Mouse (Mus musculus) neutrophil, adult 5-6 weeks (primary cell): ENCODE measurements around the gene Ehf. TPM values are rescaled to one million over a fixed set of nuclear protein-coding genes. Genes with fewer than 3 reads are reported as not detected.

Experiments
- ATAC-seq: fragments of 151-379, 151-347 bp; 2 replicates; pipeline ENCODE4 v1.8.0; 2017; ENCODE audit warnings: mild to moderate bottlenecking, moderate TSS enrichment; ENCODE audit not compliant: insufficient number of reproducible peaks, poor library complexity, low FRiP score, severe bottlenecking; ENCODE audit errors: extremely low read depth
- total RNA-seq: library from RNA; stranded (forward); fragments of 200-1000 nt; gene quantifications from 2 replicates; pipeline ENCODE4 v1.2.3, GENCODE M21; 2017

Ehf gene
- 1.2 and 2.7 TPM in 2 replicates for total RNA-seq

DNA sequence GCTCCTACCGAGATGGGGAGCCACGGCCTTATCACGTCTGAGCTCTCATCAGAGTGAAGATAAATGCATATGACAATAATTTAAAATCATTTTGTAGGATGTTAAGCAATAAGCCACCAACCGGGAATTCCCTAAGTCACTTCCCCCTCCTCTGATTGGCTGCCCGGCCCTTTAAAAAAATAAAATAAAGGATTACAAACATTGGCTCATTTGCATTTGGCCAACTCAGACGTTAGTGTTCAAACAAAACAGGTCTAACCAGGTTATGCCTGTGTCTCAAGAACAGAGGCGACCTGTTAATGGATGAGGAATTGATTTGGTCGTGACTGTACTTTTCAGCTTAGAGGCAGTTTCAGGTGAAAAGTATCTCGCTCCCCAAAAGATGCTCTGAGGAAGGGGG, at the start of gene Ehf:
TSS of gene Ehf (minus strand) at position 147 of the 400 bp plus-strand sequence.
- no peak for ATAC-seq

DNA sequence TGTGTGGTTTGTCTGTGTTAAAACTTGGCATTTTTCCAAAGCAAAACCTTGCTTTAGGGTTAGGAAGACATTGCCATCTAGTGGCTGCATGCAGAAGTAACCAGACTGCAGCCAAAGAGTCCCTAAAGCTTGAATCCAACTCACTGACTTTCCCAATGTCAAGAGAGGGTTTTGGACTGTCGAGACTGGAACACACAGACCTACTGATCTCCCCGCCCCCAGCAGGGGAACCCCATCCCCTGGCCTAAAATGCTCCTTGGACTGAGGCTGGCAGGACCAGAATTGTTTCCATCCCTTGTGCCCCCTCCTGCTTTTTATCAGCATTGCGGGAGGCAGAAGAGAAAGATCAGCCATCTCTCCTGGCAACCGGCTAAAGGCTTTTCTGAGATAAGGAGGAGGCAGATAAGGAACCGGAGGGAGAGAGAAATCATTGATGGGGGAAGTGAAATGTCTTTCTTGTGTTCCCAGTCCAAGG, 44.4 kb upstream of the Ehf start:
- peak; percentile 25; the same call in 1 of the 2 replicates for ATAC-seq

DNA sequence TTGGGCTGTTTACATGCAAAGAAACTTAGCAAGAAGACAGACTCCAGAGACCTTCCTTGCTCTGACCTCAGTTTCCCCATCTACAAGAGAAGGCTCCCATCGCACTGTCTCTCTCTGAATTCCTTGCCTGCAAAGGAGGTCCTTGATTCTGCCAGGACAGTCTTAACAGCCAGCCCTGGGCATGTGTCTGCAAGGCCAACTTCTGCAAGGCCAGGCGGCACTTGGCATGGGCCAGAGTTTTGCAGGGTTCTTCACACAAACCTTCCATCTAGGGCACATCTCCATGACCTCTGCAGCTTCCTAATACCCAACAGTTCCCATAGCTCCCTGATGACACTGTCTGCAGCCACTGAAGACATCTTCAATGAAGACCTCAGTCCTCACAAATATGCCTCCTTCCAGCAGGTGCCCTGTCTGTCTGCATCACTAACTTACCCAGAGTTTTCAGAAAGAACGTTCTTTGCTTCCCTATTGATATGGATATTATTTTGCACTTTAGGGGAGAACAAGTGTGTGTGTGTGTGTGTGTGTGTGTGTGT, 43.7 kb upstream of the Ehf start:
- no peak for ATAC-seq

DNA sequence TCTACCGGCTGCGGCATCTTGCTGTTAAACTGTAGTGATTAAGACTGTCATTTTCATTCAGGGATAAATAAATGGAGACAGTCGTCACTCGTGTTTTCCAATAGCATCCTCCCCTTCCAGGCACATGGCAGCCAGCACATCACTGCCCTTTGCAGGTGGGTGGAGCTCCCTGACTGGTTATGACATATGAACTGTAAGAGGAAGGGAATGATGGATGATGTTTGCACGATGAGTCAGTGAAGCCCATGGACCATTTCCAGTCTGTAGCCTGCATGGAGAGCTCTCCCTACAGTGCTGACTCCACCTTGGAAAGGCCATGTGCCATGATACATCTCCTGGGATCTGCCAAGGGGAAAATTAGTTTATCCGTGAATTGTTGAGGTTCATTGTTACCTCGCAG, 40.5 kb upstream of the Ehf start:
- no peak for ATAC-seq

DNA sequence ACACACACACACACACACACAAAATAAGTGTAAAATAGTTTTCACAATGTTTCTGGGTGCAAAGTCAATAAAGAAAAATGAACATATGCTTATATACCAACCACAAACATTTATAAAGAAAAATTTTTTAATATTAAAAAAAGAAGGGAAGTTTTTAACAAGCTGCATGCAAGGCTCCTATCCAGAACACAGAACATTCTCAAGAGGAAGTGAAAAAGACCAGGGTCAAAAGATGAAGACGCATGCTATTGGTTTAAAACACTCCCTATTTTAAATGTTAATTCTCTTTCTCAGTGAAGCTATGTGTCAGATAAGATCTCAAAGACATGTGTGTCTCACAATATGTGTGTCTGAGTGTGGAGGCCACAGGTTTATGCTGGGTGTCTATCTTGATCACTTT, 39.0 kb upstream of the Ehf start:
- no peak for ATAC-seq

DNA sequence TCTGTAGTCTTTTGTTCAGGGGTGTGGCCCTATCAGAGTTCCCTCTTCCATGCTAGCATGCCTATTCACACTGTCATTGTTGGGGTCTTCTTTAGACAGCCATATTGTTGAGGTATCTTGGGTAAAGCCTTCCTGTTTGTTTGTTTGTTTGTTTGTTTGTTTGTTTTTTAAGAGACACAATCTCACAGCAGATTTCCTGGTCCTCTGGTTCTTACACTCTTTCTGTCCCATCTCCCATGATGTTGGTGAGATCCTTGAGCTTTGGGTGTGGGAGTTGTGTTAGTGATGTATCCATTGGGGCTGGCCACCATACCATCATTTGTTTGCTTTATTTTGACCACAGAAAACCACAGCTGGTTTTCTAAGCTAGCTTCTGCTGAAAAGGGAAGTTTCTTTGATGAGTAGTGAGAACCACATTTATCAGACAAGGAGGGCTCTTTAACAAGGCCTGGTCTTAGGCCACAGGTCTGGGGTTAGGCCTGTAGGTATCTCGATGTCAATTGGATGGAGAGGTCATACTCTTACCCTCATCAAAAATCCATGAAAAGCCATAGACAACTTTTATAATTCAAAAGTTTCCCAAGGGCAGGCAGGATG, 38.4 kb upstream of the Ehf start:
- no peak for ATAC-seq

DNA sequence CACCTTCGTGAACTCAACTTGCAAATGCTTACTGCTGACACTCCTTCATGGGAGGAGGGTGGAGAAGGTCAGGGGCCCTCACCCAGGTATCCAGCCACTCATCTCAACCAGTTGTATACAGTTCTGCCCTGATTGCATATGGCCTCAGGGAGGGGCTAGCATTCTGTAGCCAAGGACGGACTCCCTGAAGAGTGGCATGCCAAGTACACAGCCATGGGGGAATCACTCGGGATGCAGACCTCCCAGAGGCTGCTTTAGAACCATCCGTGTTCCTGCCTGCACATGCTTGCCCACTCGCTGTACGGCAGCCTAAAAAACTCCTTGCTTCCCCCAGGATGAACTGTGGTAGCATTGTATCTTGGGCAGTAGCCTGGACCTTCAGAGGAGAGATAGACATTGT, 35.6 kb upstream of the Ehf start:
- ATAC-seq: no peak

DNA sequence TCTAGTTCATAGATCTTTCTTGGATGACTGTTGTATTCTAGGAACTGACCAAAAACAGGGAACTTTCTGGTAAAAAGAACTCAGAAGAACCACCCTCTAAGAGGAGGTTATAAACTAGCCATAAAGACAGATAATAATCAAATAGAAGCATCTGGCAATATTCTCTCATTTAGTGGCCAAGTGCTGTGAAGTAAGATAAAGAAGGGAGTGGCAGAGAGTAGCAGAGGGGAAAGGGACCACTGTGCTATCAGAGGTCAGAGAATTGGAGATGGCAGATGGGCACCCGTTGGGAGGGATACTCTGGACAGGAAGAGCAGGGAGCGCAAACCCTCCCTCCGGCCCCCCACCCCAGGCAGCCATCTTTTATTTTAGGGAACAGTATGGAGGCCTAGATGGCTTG, 34.3 kb upstream of the Ehf start:
- no peak for ATAC-seq

DNA sequence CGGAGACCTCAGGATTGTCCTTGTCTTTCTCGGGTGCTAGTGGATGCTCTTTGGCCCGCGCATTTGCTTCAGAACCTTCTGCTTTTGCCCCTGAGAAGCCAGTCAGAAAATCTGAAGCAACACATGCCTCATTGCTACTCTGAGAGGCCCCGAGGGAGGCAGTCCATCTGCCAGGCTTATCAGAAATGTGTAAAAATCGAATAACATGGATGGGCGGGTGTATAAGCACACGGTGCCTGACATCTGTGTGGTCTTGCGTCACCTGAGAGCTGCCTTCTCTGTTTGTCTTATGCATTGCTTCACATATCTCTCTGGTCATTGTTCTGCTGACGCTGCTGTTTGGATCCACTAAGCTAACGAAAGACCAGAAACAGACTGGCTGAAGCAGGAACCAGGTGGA, 33.5 kb upstream of the Ehf start:
- no peak for ATAC-seq

DNA sequence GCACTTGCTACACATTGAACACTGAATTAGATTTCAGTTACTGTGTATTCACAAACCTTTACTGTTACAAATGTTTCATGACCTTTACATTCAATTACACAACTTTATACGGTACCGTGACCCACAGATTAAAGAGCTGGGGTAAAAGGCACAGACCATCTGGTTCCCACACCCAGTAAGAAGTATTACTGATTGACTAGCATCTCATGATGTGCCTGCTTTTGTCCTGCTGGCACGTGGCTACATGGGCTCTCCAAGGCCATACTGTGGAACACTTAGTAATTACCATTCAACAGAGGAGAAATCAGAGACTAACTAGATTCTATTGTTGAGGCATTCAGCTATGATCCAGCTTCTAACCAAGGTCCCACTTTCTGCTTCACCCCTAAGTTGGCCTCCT, 32.9 kb upstream of the Ehf start:
- ATAC-seq: no peak

DNA sequence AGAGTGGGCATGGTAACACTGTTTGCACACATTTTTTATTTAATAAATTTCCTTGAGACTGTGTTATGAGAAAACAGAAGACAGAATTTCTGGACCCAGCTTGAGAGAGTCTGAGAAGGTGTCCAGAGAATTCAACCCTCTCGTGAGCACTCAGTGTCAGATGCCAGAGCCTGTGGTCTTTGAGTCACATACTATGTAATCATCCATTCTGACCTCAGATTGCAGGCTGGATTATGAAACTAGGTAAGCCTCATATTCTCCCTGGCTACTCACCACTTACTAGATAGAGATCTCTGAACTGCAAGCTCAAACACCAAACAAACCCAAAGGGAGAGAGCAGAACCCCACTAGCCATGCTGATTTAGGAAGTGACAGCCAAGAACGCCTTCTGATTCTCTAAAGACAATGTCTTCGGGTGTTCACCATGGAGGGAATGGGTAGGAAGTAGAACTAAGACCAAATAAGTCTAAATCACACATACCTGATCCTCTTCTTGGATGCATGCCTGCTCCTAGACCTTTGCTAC, 28.7 kb upstream of the Ehf start:
- no peak for ATAC-seq

DNA sequence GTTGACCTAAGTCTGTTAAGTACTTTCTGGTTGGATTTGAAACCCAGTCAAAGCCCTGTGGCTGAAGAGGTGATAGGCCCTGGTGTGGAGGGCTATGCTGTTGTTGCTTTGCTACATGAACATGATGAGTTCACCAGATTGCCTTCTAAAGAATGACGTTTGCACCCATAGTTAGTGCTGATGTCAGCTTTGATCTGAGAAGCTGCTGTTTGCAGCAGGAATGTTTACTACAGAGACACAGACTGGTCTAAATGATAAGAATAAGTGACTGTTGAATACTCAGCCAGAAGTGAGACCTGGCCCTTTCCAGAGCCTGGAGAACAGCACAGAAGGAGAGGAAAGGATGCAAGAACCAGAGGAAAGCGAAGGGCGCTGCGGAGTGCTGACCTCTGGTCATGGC, 25.7 kb upstream of the Ehf start:
- ATAC-seq: no peak

DNA sequence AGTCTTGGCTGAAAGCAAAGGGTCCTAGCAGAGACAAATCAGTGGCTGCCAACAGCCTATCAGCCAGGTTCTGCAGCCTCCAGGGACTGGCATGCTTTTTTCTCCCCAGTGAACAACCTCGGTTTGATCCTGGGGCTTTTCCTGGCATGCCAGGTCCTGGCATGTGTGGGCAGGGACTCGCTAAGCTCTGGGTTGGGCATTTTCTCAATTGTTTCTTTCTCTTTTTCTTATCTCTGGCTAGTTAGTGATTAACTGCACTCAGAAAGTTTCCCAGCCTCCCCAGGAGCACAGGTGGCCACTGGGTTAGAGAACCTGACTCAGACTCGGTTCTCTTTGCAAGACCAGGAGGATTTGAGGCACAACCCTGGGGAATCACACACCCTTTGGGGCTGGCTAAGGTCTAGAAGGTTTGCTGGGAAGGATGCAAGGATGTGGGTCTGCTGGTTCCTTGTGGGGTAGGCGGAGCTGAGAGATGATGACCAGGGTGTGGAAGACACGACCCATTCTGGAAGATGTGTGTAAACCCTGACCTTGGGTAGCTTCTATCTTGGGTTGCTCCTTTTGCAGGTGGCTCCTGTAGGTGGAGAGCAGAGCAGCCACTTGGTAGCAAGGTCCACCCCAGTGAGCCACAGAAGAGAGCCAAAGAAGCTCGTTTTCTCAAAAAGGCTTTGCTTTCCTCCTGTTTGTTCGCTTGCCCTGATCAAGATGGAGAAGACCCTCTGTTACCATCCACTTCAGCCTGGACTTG, 22.4 kb upstream of the Ehf start:
- ATAC-seq: no peak

DNA sequence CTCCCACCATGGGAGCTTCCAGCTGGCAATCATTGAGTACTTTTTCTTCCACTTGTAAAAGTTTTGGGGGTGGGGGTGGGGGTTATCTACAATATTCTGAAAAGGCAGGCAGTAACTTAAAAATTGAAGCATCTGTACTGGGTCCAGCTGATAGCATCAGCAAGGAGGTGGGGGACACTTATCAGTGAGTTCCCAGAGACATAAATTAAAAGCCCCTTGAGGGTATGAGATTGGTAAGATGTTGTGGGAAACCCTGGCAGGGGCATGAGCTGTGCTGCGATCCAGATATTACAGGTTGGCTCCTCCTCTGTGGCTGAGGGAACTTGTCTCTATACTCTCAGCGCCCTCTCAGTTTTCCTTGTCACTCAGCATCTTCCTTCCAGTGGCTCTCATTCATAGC, 21.2 kb upstream of the Ehf start:
- ATAC-seq: no peak

DNA sequence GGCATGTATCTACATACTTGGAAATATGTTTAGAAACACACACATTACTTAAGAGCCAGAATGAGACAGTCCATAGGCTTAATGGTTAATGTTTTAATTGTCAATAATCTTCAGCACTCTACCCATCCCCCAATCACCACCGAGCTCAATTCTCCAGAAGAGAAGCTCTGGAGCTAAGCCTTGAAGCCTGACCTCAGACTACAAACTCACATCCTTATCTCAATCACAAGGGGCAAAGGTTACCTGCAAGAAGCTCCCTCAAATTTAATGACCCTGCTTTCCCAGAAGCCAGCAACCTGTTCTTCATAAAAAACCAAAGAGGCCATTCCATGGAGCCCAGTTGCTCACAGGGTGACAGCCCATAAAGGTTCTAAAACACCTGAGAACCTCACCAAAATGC, 19.1 kb upstream of the Ehf start:
- no peak for ATAC-seq

DNA sequence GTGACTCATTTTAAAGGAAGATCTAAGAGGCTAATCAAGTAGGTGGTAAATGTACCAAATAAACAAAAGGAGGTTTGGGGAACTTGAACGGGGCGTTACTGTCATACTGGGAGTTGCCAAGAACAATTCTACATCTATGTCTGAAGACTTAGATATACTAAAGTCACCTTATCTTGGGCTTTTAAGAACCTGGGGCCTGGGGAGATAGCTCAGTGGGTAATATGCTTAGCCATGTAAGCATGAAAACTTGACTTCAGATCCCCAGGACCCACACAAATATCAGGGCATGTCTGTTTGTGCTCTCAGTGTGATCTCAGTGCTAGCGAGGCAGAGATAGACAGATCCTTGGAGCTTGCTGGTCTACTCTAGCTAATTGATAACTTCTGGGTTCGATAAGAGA, 18.6 kb upstream of the Ehf start:
- no peak for ATAC-seq

DNA sequence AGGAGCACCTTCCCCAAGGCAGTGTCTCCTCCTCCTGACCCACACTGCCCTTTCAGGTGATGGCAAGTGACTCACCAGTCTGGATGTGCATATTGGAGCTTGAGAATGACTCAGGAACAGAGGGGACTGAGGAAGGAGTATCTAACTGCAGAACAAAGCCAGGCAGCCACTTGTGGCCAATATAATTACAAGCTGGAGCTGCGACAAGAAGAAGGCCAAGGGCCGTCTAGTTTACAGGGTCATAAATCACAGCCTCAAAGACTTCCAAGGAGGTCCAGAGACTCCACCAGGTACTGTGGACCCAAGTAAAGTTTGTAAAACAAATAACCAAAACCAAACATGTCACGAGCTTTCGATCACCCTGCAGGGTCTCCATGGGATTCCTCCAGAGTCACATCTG, 10.9 kb upstream of the Ehf start:
- ATAC-seq: no peak

DNA sequence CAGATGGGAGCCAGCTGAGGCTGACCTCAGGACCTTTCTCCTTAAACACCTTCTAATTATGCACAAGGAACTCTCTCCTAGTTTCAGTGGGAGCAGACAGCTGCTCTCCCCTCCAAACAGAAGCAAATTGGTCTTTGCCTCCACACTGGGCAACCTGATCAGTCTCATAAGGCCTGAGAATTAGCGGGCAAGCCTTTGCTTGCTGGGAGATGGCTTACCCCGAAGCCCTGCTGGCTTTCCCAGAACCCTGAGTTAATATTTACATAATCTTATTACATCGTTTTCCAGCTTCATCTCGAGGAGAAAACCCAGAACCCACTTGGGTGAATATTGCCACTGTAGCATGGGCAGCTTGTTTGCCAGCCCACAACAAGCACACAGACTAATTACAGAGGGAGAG, 9.6 kb upstream of the Ehf start:
- ATAC-seq: no peak

DNA sequence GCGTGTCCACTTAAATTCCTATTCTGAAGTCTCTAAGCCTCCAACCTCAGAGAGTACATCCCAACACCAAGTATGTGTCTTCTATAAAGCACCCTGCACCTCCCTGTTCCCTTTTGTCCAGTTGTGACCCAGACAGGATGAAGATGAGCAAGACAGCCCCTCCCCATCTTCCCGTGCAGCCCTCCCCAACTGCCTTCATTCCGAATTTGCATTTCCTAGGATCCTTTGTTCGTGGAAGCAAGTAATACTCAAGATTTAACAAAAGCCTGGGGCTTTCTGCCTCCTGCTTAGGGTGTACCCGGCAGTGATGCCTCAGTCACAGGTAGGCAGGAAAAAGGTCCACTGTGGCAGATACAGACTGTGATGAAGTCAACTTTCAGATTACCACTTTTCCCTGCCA, 7.6 kb upstream of the Ehf start:
- ATAC-seq: no peak

DNA sequence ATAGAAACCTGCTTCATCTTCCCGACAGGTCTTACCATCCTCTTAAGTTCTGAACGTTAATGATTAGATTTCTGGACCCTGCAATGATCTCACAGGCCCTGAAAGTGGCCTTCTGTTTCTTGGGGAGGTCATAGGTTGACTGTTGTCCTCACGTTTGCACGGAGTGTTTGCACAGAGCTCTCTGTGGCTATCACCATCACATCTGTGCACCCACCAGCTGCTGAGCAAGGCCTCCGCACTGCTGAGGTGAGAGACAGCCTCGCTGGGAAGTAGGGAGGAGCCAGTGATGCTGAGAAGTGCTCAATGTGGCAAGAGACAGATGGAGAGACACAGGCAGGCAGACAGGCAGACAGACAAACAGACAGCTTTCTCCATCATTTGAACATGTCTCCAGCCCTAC, 3.6 kb upstream of the Ehf start:
- no peak for ATAC-seq
